Mouse (Mus musculus) myocyte (in vitro differentiated cells): Measurements from ENCODE around the gene Tmem101.

ENCODE experiments used
- CEBPB ChIP-seq: IDR thresholded peaks from 2 replicates; pipeline ENCODE4 v1.6.1; 2011; ENCODE audit warnings: mild to moderate bottlenecking, moderate library complexity; ENCODE audit not compliant: poor library complexity, insufficient read depth, severe bottlenecking
- MAX ChIP-seq: IDR thresholded peaks from one replicate; pipeline ENCODE4 v1.6.1; 2011; ENCODE audit warnings: low read depth, mild to moderate bottlenecking, control low read depth
- MYOD1 ChIP-seq, 3 experiments: IDR thresholded peaks; one replicate each; pipeline ENCODE4 v1.6.1; 2011; ENCODE audit warnings: control low read depth in 2 of 3, low read depth in 2 of 3, mild to moderate bottlenecking in 2 of 3, moderate library complexity in 1 of 3; ENCODE audit not compliant: insufficient read length in 2 of 3, control insufficient read depth in 1 of 3
- MYOG ChIP-seq, 3 experiments: IDR thresholded peaks; one replicate each; pipeline ENCODE4 v1.6.1; 2011; ENCODE audit warnings: control low read depth in 2 of 3, low read depth in 2 of 3, mild to moderate bottlenecking in 2 of 3; ENCODE audit not compliant: insufficient read length in 2 of 3, control insufficient read depth in 1 of 3, insufficient read depth in 1 of 3
- POLR2A ChIP-seq: IDR thresholded peaks from one replicate; pipeline ENCODE4 v1.6.1; 2011; ENCODE audit warnings: low read depth, mild to moderate bottlenecking, control low read depth, moderate library complexity; ENCODE audit not compliant: insufficient read length
- POLR2AphosphoS2 ChIP-seq: IDR thresholded peaks from one replicate; pipeline ENCODE4 v1.6.1; 2011; ENCODE audit warnings: low read depth, control low read depth; ENCODE audit not compliant: insufficient read length
- REST ChIP-seq: IDR thresholded peaks from one replicate; pipeline ENCODE4 v1.6.1; 2011; ENCODE audit warnings: mild to moderate bottlenecking, control low read depth, moderate library complexity; ENCODE audit not compliant: insufficient read depth, insufficient read length
- SRF ChIP-seq: IDR thresholded peaks from one replicate; pipeline ENCODE4 v1.6.1; 2011; ENCODE audit warnings: low read depth; ENCODE audit not compliant: control insufficient read depth, insufficient read length
- USF1 ChIP-seq: IDR thresholded peaks from one replicate; pipeline ENCODE4 v1.6.1; 2011; ENCODE audit warnings: low read depth, mild to moderate bottlenecking, control low read depth, moderate library complexity

DNA sequence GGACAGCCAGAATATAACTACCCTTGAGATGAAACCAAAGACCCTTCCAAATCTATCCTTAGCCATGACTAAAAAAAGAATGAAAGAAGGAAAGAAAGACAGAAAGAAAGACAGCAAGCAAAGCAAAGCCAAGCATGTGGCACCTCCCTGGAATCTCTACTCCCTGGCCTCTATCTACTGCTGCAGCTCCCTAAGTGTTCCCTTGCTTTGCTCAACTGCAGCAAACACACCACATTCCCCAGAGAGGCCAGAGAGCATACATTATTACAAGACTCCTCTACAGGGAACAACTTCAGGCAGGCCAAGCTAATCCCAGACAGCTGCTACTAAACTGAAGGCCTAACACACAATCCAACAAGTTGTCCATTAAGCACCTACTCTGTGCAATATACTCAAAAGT, 23.6 kb upstream of the Tmem101 start:
- TF ChIP-seq POLR2AphosphoS2: no peak
- TF ChIP-seq POLR2A: no peak
- TF ChIP-seq CEBPB: no peak
- TF ChIP-seq USF1: no peak
- TF ChIP-seq MAX: no peak
- no peak for TF ChIP-seq REST
- no peak for TF ChIP-seq SRF
- no peak for TF ChIP-seq MYOG (IDR thresholded peaks at IDR 0.05; ENCODE audit: control insufficient read depth in 1 of 3, insufficient read depth in 1 of 3, insufficient read length in 2 of 3, low read depth in 2 of 3)
- TF ChIP-seq MYOD1 (IDR thresholded peaks at IDR 0.05; ENCODE audit: control insufficient read depth in 1 of 3, insufficient read length in 2 of 3, low read depth in 2 of 3): no peak
